Mouse (Mus musculus) MEL (cell line): ENCODE measurements around the gene Cds2.

Experiments
- CTCF ChIP-seq, 3 experiments: IDR thresholded peaks in 2 of 3; conservative IDR thresholded peaks in 1 of 3; 2 replicates each; pipeline ENCODE4 v1.5.1; 2011 to 2012; ENCODE audit warnings: low read length in 3 of 3, low read depth in 2 of 3, mild to moderate bottlenecking in 2 of 3, improper control_type of control experiment in 1 of 3, inconsistent platforms in 1 of 3, mixed read lengths in 1 of 3, moderate library complexity in 1 of 3; ENCODE audit not compliant: control insufficient read depth in 1 of 3, insufficient read depth in 1 of 3, poor library complexity in 1 of 3, severe bottlenecking in 1 of 3
- ELF1 ChIP-seq: IDR thresholded peaks from 2 replicates; pipeline ENCODE4 v1.6.1; 2014; ENCODE audit warnings: low read depth, mild to moderate bottlenecking, inconsistent platforms, low read length, improper control_type of control experiment, moderate library complexity

- no peak for TF ChIP-seq ELF1
- TF ChIP-seq CTCF (IDR thresholded peaks at IDR 0.05 in 2 of 3, conservative IDR thresholded peaks at IDR 0.05 in 1 of 3; ENCODE audit: control insufficient read depth in 1 of 3, insufficient read depth in 1 of 3, low read depth in 2 of 3, low read length in 3 of 3, poor library complexity in 1 of 3, severe bottlenecking in 1 of 3): no peak
These were observed 18.9 kb downstream of the Cds2 start for GRCm38 (mm10) chr2:132281560-132282452.
